Mouse (Mus musculus) kidney, adult 8-10 months (tissue): ENCODE measurements around the gene Diaph3.

Experiments used
- DNase-seq, 2 experiments: peaks; one replicate each; pipeline ENCODE4 v3.0.0; 2022

Gene Diaph3

GRCm38 (mm10) chr14:87079725-87080124 is 61.3 kb downstream of the Diaph3 start:
- DNase-seq: no peak

- DNase-seq: no peak
Measured at GRCm38 (mm10) chr14:87075021-87075531, 66.0 kb downstream of the Diaph3 start.

GRCm38 (mm10) chr14:87064281-87064680 is 76.8 kb downstream of the Diaph3 start:
- no peak for DNase-seq

GRCm38 (mm10) chr14:87056169-87056568 is 84.9 kb downstream of the Diaph3 start:
- no peak for DNase-seq

- DNase-seq: no peak
Measured at GRCm38 (mm10) chr14:87051187-87051586, 89.8 kb downstream of the Diaph3 start.

- DNase-seq: no peak
Measured at GRCm38 (mm10) chr14:87044401-87044806, 96.6 kb downstream of the Diaph3 start.

- no peak for DNase-seq
Measured at GRCm38 (mm10) chr14:87020240-87020639, 120.8 kb downstream of the Diaph3 start.

GRCm38 (mm10) chr14:87019687-87020086 is 121.3 kb downstream of the Diaph3 start:
- DNase-seq: no peak

- DNase-seq: no peak
Measured at GRCm38 (mm10) chr14:86997318-86997717, 143.7 kb downstream of the Diaph3 start.

- DNase-seq: no peak
Measured at GRCm38 (mm10) chr14:86951169-86951568, 189.9 kb downstream of the Diaph3 start.

- DNase-seq: no peak
Measured at GRCm38 (mm10) chr14:86937953-86938352, 203.1 kb downstream of the Diaph3 start.

GRCm38 (mm10) chr14:86936424-86936823 is 204.6 kb downstream of the Diaph3 start:
- no peak for DNase-seq

GRCm38 (mm10) chr14:86930763-86931162 is 210.3 kb downstream of the Diaph3 start:
- no peak for DNase-seq

- no peak for DNase-seq
Measured at GRCm38 (mm10) chr14:86926827-86927226, 214.2 kb downstream of the Diaph3 start.

GRCm38 (mm10) chr14:86898898-86899297 is 242.1 kb downstream of the Diaph3 start:
- no peak for DNase-seq

GRCm38 (mm10) chr14:86889070-86889804 is 251.8 kb downstream of the Diaph3 start:
- no peak for DNase-seq

- no peak for DNase-seq
Measured at GRCm38 (mm10) chr14:86885417-86886098, 255.5 kb downstream of the Diaph3 start.

- DNase-seq: peak; percentile 57 to 82
Measured at GRCm38 (mm10) chr14:86869536-86869935, 271.5 kb downstream of the Diaph3 start.

GRCm38 (mm10) chr14:86867143-86867542 is 273.9 kb downstream of the Diaph3 start:
- DNase-seq: no peak

GRCm38 (mm10) chr14:86864053-86864452 is 277.0 kb downstream of the Diaph3 start:
- DNase-seq: no peak

GRCm38 (mm10) chr14:86861277-86861946 is 279.6 kb downstream of the Diaph3 start:
- no peak for DNase-seq

GRCm38 (mm10) chr14:86847154-86847810 is 293.8 kb downstream of the Diaph3 start:
- DNase-seq: no peak

GRCm38 (mm10) chr14:86844075-86844474 is 297.0 kb downstream of the Diaph3 start:
- no peak for DNase-seq
